Mouse (Mus musculus): ENCODE measurements at regions not wholly inside any gene's neighbourhood (a gene's known extent, or its start where the extent isn't known, plus 50 kb on each side); places are given as distances from the start of the nearest gene placed in this dataset. TPM values are rescaled to one million over a fixed set of nuclear protein-coding genes. Genes with fewer than 3 reads are reported as not detected.
A peak's percentile ranks its signal among the peaks of the same experiment; 100 is the strongest.

DNA sequence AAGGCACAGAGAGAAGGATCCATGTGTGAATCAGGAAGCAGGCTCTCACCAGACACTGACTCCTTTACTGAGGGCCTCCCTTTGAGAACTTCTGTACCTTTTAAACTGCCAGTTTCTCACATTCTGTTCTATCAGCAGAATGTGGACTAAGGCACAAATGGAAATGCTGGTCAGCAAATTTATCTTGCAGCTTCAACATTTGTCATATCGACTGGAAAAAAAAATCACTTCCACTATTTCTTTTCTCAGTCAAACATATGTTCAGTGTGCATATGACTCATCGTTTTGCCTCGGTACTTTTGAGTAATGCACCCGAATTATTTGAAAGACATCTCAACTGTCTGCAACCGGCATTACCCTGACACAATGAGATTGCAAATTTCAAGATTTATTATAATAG is 101.4 kb upstream of the Sphkap start:
- WGBS: 84% methylated on average over 5 of the region's 5 CpGs
- DNase-seq (ENCODE audit: low spot score) (no peak), ATAC-seq (ENCODE audit: low FRiP score) (no peak)
- Histone ChIP-seq H3K4me1 (ENCODE audit: insufficient read depth, low read length) (no peaks in the 10 kb centered on the region), H3K4me2 (ENCODE audit: low read depth, low read length, poor library complexity, severe bottlenecking) (no peak overlapping the region), H3K9me3 (ENCODE audit: low read length) (no peaks in the 10 kb centered on the region), H3K9ac (replicated peaks; ENCODE audit: low read length, poor library complexity, severe bottlenecking) (no peak overlapping the region), H3K27ac (ENCODE audit: low read depth, low read length) (no peak overlapping the region), H3K27me3 (ENCODE audit: insufficient read depth, low read length) (no peaks in the 10 kb centered on the region), H3K36me3 (ENCODE audit: insufficient read depth, low read length) (no peaks in the 10 kb centered on the region), H3K4me3 (ENCODE audit: low read depth, low read length) (no peak overlapping the region)
- no peak for TF ChIP-seq CTCF (IDR thresholded peaks at IDR 0.05)

DNA sequence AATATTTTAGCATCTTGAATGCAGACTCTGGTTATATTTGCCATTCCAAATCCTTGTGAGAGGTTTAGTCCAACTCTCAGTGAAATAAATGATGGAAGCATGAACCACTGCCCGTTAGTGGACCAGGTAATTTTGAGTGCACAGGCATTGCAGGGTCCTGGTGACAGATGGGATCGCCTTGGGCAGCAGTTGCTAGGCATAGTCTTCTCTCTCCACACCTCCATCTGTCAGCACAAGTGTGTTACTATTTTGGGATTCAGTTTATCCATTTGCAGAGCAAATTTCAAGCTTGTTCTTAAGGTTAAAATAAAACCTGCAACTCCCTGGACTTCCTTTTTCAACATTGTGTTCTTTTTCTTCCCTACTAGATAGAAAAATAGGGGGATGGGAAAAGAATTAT is 97.4 kb upstream of the Sphkap start:
- no peak overlapping the region for H3K9ac ChIP-seq (replicated peaks; ENCODE audit: low read length, poor library complexity, severe bottlenecking)
- no peaks in the 10 kb centered on the region for H3K36me3 ChIP-seq (ENCODE audit: insufficient read depth, low read length)
- no peaks in the 10 kb centered on the region for H3K4me1 ChIP-seq (ENCODE audit: insufficient read depth, low read length)
- H3K9me3 ChIP-seq (ENCODE audit: low read length): no peaks in the 10 kb centered on the region
- WGBS: 73% methylated on average over 2 of the region's 2 CpGs
- no peak overlapping the region for H3K27ac ChIP-seq (ENCODE audit: low read depth, low read length)
- DNase-seq (ENCODE audit: low spot score) (peak; percentile 79), ATAC-seq (ENCODE audit: low FRiP score) (no peak; the same call in 1 of the 2 replicates)
- no peak overlapping the region for H3K4me3 ChIP-seq (ENCODE audit: low read depth, low read length)
- no peaks in the 10 kb centered on the region for H3K27me3 ChIP-seq (ENCODE audit: insufficient read depth, low read length)
- TF ChIP-seq CTCF (IDR thresholded peaks at IDR 0.05): no peak
- H3K4me2 ChIP-seq (ENCODE audit: low read depth, low read length, poor library complexity, severe bottlenecking): no peak overlapping the region

DNA sequence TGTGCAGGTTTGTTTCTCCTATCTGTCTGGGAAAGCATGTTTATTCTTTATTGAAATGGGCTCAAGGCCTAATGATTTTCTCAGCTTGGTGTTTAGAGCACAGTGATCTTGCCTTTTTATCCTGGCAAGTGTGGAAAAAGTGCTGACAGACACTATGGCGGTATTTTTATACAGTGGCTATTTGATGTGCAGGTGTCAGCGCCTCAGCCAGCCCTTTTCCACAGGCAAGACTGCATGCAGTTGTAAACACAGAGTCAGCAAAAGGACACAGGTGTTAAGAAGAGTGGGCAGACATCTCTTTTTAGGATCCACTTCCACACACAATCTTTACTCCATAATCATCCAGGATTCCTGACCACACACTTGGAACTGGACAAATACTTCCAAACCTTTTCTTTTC is 88.9 kb upstream of the Sphkap start:
- Histone ChIP-seq H3K4me3 (ENCODE audit: low read depth, low read length) (no peak overlapping the region), H3K27me3 (ENCODE audit: insufficient read depth, low read length) (no peaks in the 10 kb centered on the region), H3K9me3 (ENCODE audit: low read length) (no peaks in the 10 kb centered on the region), H3K4me2 (ENCODE audit: low read depth, low read length, poor library complexity, severe bottlenecking) (no peak overlapping the region), H3K36me3 (ENCODE audit: insufficient read depth, low read length) (no peaks in the 10 kb centered on the region), H3K4me1 (ENCODE audit: insufficient read depth, low read length) (no peaks in the 10 kb centered on the region), H3K27ac (ENCODE audit: low read depth, low read length) (no peak overlapping the region), H3K9ac (replicated peaks; ENCODE audit: low read length, poor library complexity, severe bottlenecking) (no peak overlapping the region)
- no peak for ATAC-seq (ENCODE audit: low FRiP score)
- DNase-seq (ENCODE audit: low spot score): no peak
- WGBS: 74% methylated on average over 2 of the region's 2 CpGs
- no peak for TF ChIP-seq CTCF (IDR thresholded peaks at IDR 0.05)

DNA sequence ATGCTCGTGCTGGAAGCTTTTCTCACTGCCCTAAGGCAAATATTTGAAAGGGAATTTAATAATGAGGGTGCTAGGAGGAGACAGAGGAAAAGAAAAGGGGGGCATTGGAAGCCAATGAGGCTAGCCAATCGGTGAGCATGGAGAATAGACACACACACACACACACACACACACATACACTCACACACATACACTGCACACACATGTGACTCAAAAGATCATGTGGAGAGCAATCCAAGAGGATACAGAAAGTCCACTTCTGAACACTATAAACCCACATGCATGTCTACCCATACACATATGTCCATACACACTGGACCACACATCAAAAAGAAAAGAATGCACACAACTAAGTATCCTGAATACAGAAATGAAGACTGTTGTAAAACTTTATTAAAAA is 88.4 kb upstream of the Sphkap start:
- 0 out of 2 replicates have a peak, but pooled peaks have one; percentile 41 for ATAC-seq (ENCODE audit: low FRiP score)
- no peak for TF ChIP-seq CTCF (IDR thresholded peaks at IDR 0.05)
- no peak for DNase-seq (ENCODE audit: low spot score)
- Histone ChIP-seq H3K4me1 (ENCODE audit: insufficient read depth, low read length) (no peaks in the 10 kb centered on the region), H3K9me3 (ENCODE audit: low read length) (no peaks in the 10 kb centered on the region), H3K27ac (ENCODE audit: low read depth, low read length) (no peak overlapping the region), H3K36me3 (ENCODE audit: insufficient read depth, low read length) (no peaks in the 10 kb centered on the region), H3K4me2 (ENCODE audit: low read depth, low read length, poor library complexity, severe bottlenecking) (no peak overlapping the region), H3K27me3 (ENCODE audit: insufficient read depth, low read length) (no peaks in the 10 kb centered on the region), H3K4me3 (ENCODE audit: low read depth, low read length) (no peak overlapping the region), H3K9ac (replicated peaks; ENCODE audit: low read length, poor library complexity, severe bottlenecking) (no peak overlapping the region)
- whole genome bisulfite sequencing: 42% methylated on average over 2 of the region's 2 CpGs

DNA sequence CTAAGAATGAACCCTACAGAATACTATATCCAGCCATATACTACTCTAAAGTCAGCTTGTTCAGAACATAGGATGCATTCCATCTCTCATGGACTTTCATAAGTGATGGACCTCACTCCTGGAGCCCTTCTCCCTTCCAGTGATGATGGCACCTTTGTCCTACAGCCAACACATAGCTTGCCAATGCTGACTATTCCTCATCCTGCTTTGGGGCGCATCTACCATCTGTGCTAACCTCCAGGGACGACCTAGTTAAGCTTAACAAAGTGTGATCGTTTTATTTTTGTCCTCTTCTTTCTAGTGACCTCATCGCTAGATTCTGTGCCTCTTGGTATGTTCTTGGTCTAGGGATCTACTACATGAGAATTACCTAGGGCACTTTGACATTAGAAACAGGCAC is 87.0 kb upstream of the Sphkap start:
- Histone ChIP-seq H3K27me3 (ENCODE audit: insufficient read depth, low read length) (no peaks in the 10 kb centered on the region), H3K36me3 (ENCODE audit: insufficient read depth, low read length) (no peaks in the 10 kb centered on the region), H3K27ac (ENCODE audit: low read depth, low read length) (no peak overlapping the region), H3K4me2 (ENCODE audit: low read depth, low read length, poor library complexity, severe bottlenecking) (no peak overlapping the region), H3K4me3 (ENCODE audit: low read depth, low read length) (no peak overlapping the region), H3K9me3 (ENCODE audit: low read length) (no peaks in the 10 kb centered on the region), H3K9ac (replicated peaks; ENCODE audit: low read length, poor library complexity, severe bottlenecking) (no peak overlapping the region), H3K4me1 (ENCODE audit: insufficient read depth, low read length) (no peaks in the 10 kb centered on the region)
- TF ChIP-seq CTCF (IDR thresholded peaks at IDR 0.05): no peak
- DNase-seq (ENCODE audit: low spot score): no peak
- 75% methylated on average over 4 of the region's 4 CpGs for WGBS
- no peak for ATAC-seq (ENCODE audit: low FRiP score)

DNA sequence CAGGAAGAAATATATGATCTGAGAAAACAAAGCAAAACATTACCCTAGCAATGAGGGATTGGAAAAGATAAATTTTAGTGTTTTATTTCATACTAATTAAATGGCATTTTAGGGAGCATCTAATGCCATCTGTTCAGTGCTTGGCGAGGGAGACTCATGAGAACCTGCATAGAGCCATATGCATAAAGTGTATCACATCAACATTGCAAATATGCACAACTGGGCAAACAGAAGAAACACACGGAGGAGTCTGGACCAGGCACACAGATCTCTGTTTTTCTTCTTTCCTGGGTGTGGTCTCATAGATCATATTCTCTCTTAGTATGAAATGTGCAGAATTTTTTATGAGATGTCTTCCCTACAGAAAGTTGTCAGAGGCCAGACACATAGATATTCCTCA is 71.1 kb upstream of the Sphkap start:
- Histone ChIP-seq H3K36me3 (ENCODE audit: insufficient read depth, low read length) (no peaks in the 10 kb centered on the region), H3K9me3 (ENCODE audit: low read length) (no peaks in the 10 kb centered on the region), H3K4me1 (ENCODE audit: insufficient read depth, low read length) (no peaks in the 10 kb centered on the region), H3K9ac (replicated peaks; ENCODE audit: low read length, poor library complexity, severe bottlenecking) (no peak overlapping the region), H3K27me3 (ENCODE audit: insufficient read depth, low read length) (no peaks in the 10 kb centered on the region), H3K27ac (ENCODE audit: low read depth, low read length) (no peak overlapping the region), H3K4me3 (ENCODE audit: low read depth, low read length) (no peak overlapping the region), H3K4me2 (ENCODE audit: low read depth, low read length, poor library complexity, severe bottlenecking) (no peak overlapping the region)
- ATAC-seq (ENCODE audit: low FRiP score) (no peak), DNase-seq (ENCODE audit: low spot score) (no peak)
- no peak for TF ChIP-seq CTCF (IDR thresholded peaks at IDR 0.05)
- 76% methylated on average over 2 of the region's 2 CpGs for WGBS

Small RNA genes in the stretch of these regions (microRNA-seq; reads per million reads assigned to microRNA genes)
- gene Gm25754 (ENCODE audit: borderline number of aligned reads): not detected
